Mouse (Mus musculus) bone marrow macrophage, adult 2 months (primary cell): ENCODE data around the gene Kcne2.

Experiments
- CTCF ChIP-seq: IDR thresholded peaks from 2 replicates; pipeline ENCODE4 v1.5.1; 2012; ENCODE audit warnings: low read depth, mild to moderate bottlenecking, low read length, moderate library complexity
- POLR2A ChIP-seq: IDR thresholded peaks from 2 replicates; pipeline ENCODE4 v1.6.1; 2012; ENCODE audit warnings: mild to moderate bottlenecking, low read depth, low read length, borderline replicate concordance

- no peak for TF ChIP-seq CTCF
- no peak for TF ChIP-seq POLR2A
These were observed 37.9 kb upstream of the Kcne2 start for GRCm38 (mm10) chr16:92254316-92254715.
